Mouse (Mus musculus): ENCODE data around the gene Rbfox3. TPM values are rescaled to one million over a fixed set of nuclear protein-coding genes. Genes with fewer than 3 reads are reported as not detected.

The Rbfox3 gene
- total RNA-seq, 2 experiments from 2014 or later = 0.13 to 0.20 TPM

DNA sequence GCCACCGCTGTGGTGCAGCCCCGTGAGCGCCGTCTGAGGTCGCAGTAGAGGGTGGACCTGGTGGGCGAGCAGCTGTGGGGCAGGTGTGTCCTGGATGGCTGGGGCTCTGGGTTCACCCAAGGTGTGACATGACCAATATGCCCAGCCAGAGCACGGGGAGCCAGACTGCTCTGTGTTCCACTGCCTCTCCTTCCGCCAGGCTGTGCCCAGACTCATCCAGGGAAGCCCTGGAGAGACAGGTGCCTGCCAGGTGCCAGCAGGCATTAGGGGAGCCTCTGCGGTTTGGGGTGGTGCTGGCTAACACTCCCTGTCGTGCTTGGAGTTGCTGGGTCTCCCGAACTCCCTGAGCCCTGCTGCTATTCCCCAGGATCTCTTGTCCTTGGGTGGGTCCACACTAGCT, 373.4 kb downstream of the Rbfox3 start:
- Histone ChIP-seq H3K27ac (no peak overlapping the region), H3K4me3 (no peak overlapping the region)
- no peak for TF ChIP-seq CTCF (IDR thresholded peaks at IDR 0.05)
- no peak for DNase-seq
- intact Hi-C loops (cut with DNase I) = no loop called here

DNA sequence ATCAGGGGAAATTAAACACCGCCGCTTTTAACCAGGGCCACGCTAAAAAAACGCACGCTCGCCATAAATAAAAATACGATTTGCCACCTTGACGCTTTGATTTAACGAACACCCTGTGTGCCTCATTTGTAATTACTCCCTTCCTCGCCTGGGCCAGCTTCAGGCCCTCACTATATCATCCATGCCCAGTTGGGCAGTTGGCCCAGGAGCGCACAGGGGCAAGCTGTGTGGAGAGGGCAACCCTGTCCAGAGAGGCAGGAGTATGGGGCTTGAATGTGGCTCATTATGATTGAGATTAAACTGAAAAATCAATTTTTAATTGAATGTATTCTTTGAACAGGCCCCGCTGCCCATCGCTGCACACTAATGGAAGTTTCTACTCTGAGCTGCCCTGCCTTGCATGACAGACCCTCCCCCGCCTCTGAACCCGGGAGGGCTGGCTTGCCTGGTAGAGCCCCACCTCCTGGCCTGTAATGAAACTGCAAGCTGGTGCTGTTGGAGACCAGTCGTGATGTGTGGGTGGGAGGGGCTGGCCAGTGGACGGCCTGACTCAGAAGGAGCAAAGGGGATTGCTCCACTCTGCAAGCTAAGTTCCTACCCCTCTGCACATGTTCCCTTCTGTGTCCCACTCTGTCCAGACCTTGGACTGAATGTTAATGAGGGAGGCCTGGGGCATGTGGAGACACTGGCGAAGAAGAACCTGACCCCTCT, 376.9 kb downstream of the Rbfox3 start:
- intact Hi-C loops (cut with DNase I) = no loop called here
- peak; percentile 52 for DNase-seq
- TF ChIP-seq CTCF (IDR thresholded peaks at IDR 0.05) = peak; percentile 56
- no peak overlapping the region for H3K27ac ChIP-seq
- no peak overlapping the region for H3K4me3 ChIP-seq

DNA sequence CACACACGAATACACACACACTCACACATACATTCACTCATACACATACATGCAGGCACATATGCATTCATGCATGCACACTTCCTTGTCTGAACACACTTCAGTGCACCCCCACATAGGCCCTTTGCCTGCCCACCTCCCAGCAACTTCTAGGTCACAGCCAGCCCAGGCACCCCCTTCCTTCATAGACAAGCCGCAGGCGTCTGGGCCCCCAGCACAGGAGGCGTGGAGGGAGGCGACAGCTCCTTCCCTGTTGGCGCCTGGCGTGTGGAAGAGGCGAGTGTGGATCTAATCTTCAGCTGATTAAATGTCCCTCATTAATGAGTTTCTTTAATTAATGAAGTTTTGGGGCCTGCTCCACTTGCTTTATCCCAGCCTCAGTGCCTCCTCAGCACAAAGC, 381.1 kb downstream of the Rbfox3 start:
- DNase-seq = no peak
- no peak overlapping the region for H3K4me3 ChIP-seq
- intact Hi-C loops (cut with DNase I) = no loop called here
- TF ChIP-seq CTCF (IDR thresholded peaks at IDR 0.05) = no peak
- H3K27ac ChIP-seq = no peak overlapping the region

DNA sequence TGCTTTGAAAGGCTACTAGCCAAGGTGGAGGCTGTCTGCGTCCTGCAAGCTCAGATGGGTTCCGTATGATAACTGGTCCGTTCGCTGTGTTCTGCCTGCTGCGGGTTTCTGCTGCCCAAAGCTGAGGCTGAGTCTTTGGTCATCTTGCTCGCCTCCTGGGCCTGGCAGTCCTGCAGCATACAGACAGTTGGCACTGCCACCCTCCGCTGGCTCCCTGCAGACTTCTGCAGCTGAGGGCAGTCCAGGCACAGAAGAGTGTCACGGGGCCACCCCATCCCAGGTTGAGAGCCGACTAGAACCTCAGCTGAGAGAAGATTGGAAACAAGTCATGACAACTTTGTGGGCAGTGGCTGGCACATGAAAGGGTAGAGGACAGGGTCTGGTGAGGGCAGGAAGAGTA, 382.6 kb downstream of the Rbfox3 start:
- Histone ChIP-seq H3K27ac (no peak overlapping the region), H3K4me3 (no peak overlapping the region)
- intact Hi-C loops (cut with DNase I) = no loop called here
- no peak for DNase-seq
- TF ChIP-seq CTCF (IDR thresholded peaks at IDR 0.05) = no peak

DNA sequence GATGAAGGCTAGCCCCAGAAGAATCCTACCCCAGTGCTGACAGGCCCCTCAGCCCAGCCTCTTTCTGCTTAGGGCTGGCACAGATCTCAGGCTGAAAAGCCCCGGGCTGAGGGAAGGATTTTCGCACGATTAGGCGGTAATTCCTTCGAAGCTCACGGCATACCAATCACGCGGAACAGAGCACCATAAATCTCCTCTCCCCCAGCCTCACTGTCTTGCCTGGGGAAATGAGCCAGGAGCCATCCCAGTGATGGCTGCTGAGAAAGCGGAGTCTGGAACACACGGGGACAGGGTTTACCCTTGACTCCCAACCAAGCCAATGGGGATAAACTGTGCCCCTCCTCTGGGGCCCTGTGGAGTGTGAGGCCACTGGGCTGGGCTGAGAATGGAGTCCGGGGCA, 386.3 kb downstream of the Rbfox3 start:
- Histone ChIP-seq H3K4me3 (no peak overlapping the region), H3K27ac (no peak overlapping the region)
- no peak for TF ChIP-seq CTCF (IDR thresholded peaks at IDR 0.05)
- intact Hi-C loops (cut with DNase I) = no loop called here
- DNase-seq = no peak

DNA sequence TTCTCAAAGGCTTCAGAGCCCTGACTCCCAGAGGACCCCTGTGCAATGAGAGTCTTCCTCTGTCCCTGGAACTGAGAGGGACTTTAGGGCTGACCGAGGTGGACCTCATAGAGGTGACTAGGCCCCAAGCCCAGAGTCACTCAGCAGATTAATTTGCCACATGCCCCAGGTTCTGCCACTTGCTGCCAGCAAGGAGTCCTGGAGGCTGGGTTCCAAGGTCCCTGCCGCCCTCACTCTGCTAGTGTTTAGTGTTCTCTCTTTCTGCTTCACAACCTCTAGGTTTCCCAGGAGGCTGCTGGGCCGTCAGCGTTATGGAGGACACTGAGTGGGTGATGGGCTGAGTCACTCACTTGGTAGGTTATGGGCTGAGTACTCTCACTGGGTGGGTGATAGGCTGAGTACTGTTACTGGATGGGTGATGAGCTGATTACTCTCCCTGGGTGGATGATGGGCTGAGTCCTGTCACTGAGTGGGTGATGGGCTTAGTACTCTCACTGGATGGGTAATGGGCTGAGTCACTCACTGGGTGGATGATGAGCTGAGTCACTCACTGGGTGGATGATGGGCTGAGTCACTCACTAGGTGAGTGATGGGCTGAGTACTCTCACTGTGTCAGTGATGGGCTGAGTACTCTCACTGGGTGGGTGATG, 387.8 kb downstream of the Rbfox3 start:
- Histone ChIP-seq H3K4me3 (no peak overlapping the region), H3K27ac (no peak overlapping the region)
- intact Hi-C loops (cut with DNase I) = no loop called here
- no peak for DNase-seq
- no peak for TF ChIP-seq CTCF (IDR thresholded peaks at IDR 0.05)

DNA sequence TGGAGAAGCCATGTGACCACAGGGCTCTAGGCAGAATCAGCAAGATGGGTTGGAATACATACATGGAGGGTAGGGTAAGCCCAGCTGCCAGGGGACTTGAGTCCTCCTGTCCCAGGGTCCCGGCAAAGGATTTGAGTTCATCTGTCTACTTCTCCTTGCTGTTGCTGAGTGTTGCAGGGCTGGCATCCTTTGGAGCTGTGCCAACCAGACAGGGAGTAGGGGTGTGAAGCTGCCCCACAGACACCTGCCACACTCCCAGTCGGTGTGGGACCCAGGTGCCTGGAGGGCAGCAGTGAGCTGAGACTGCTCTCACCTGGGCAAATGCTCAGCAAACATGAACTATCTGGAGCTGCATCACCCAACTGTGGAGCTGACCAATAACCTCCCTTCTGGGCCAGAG, 390.5 kb downstream of the Rbfox3 start:
- intact Hi-C loops (cut with DNase I) = no loop called here
- no peak overlapping the region for H3K27ac ChIP-seq

DNA sequence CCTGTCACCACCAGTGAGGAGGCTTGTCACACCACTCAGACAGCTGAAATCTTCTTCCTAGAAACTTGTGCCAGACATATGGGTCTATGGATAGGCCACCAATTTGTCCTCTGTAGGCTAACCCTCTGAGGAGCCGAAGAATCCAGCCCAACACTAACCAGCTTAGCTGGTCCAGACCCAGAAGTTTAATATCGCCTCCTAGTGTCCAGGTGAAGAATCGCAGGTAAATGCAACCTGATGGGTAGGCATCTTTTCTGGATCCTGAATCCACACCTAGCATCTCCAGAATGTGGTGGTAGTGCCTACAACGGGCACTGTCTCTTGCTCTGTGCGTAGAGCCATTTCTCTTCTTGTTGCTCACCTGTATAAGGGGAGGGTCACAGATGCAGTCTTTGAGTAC, 391.1 kb downstream of the Rbfox3 start:
- peak; percentile 48 for TF ChIP-seq CTCF (IDR thresholded peaks at IDR 0.05)
- no peak overlapping the region for H3K27ac ChIP-seq
- intact Hi-C loops (cut with DNase I) = no loop called here
- no peak for DNase-seq
- H3K4me3 ChIP-seq = no peak overlapping the region

More for the DNA sequence above, 390.5 kb downstream of the Rbfox3 start:
- DNase-seq = no peak
- no peak for TF ChIP-seq CTCF (IDR thresholded peaks at IDR 0.05)
- H3K4me3 ChIP-seq = no peak overlapping the region

DNA sequence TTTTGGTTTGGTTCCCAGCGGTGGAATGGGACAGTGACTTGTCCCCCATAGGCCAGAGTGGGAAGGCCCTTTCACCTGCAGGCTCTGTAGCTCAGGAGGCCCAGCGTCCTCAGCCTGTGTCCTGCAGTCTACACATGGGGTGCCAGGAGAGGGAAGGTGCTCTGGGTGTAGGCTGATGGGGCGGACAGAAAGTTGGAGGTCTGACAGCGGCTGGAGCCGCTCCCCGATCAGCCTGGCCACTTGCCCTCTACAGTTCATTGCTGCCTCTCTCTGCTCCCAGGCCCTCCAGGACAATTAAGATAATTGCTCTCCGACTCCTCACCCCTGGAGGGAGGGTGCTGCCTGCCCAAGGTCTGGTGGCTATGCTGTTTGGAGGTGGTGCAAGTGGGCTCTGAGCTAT, 392.7 kb downstream of the Rbfox3 start:
- Histone ChIP-seq H3K4me3 (no peak overlapping the region), H3K27ac (no peak overlapping the region)
- intact Hi-C loops (cut with DNase I) = no loop called here
- DNase-seq = no peak
- TF ChIP-seq CTCF (IDR thresholded peaks at IDR 0.05) = no peak

DNA sequence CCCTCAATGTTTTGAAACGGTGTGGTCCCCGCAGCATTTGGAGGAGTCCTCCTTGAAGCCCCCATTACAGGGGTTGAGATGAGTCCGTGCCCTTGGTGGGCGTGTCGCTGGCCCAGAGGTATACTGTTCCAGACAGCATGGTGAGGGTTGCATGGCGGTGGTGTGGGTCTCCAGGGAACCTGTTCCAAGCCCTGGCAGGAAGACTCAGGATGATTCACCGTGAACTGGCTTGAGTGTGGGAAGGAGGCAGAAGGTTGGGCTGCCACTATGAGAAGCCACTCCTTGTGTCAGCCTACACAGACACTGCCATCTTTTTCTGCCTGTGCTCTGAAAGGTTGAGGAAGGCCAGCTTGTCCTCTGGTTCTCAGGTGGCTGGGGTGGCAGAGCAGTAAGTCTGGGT, 393.5 kb downstream of the Rbfox3 start:
- no peak for TF ChIP-seq CTCF (IDR thresholded peaks at IDR 0.05)
- Histone ChIP-seq H3K27ac (no peak overlapping the region), H3K4me3 (no peak overlapping the region)
- intact Hi-C loops (cut with DNase I) = no loop called here
- DNase-seq = no peak

DNA sequence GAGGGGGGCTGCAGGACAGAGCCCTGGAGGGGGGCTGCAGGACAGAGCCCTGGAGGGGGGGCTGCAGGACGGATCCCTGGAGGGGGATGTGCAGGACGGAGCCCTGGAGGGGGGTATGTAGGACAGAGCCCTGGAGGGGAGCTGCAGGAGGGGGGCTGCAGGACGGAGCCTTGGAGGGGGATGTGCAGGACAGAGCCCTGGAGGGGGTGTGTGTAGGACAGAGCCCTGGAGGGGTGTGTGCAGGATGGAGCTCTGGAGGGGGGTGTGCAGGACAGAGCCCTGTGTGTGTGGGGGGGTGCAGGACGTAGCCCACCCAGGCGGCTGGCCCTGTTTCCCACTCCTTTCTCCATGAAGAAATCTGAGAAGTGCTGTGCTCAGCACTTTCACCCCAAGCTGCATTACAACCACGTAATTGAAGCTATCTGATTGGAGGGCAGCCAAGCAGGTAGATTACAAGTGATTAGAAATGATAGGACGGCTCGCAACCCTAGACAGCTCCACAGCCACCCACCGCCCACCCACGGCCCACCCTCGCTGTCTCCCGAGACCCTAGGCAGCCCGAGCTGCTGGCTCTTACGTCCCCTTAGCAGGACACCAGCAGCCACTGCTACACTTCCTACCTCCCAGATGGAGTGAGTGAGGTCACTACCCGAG, 399.0 kb downstream of the Rbfox3 start:
- intact Hi-C loops (cut with DNase I) = no loop called here

DNA sequence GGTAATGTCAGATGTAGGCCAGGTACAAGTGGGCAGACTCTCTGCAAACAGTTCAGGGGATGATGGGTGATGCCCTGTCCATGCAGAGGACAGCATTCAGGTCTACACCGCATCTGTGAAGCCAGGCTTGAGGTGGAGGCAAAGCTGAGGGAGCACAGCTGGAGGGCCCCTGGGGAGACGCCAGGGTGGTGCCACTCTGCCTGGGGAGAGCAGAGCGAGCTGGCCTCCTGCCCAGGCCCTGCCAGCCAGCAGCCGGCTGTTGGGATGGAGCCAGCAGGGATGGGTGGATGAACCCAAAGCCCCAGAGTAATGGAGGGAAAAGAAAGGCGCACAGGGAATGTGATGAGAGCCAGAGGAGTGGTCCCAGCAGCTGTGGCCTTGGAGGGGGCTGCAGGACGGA, 399.5 kb downstream of the Rbfox3 start:
- peak; percentile 69 for DNase-seq
- no peak overlapping the region for H3K4me3 ChIP-seq
- intact Hi-C loops (cut with DNase I) = no loop called here
- no peak for TF ChIP-seq CTCF (IDR thresholded peaks at IDR 0.05)
- no peak overlapping the region for H3K27ac ChIP-seq

More for the DNA sequence above, 399.0 kb downstream of the Rbfox3 start:
- Histone ChIP-seq H3K4me3 (no peak overlapping the region), H3K27ac (no peak overlapping the region)
- no peak for DNase-seq
- no peak for TF ChIP-seq CTCF (IDR thresholded peaks at IDR 0.05)

DNA sequence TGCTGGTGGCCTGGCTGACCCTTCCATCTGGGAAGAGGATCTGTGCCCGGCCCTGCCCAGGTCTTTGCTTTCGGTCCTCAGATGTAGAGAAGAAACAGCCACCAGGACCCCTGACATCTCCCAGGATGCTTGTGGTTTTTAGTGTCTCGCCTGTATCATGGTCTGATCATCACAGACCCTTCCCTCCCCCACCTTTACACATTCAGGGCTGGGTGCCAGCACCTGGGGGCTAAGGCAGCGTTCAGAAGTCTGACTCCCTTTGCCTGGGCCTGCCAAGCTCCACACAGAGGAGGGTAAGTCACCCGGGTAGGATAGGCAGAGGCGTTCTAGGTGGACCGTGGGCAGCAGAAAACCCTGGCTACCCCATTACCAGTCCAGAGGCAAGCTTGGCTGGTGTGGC, 403.1 kb downstream of the Rbfox3 start:
- intact Hi-C loops (cut with DNase I) = loop anchor here (5.0 kb wide), 1 partner anchor 234 kb away; no protein-coding TSS in a partner anchor
- TF ChIP-seq CTCF (IDR thresholded peaks at IDR 0.05) = no peak
- H3K27ac ChIP-seq = no peak overlapping the region
- no peak overlapping the region for H3K4me3 ChIP-seq
- DNase-seq = no peak
